Mouse (Mus musculus): ENCODE measurements at regions not wholly inside any gene's neighbourhood (a gene's known extent, or its start where the extent isn't known, plus 50 kb on each side); places are given as distances from the start of the nearest gene placed in this dataset.

DNA sequence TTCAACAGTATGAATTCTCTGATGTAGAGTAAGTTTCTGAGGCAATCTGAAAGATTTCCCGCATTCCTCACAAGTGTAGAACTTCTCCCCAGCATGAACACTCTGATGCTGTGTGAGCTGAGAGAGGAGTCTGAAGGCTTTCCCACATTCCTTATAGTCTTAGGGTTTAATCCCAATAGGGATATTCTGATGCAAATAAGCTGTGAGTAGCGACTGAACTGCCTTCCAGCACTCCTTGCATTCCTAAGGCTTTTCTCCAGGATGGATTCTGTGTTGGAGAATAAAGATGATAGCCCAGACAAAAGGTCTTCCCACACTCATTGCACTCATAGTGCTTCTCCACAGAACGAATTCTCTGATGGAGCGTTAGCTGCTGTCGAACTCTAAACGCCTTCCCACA, 152.6 kb upstream of the Api5 start:
- DNase-seq, result no peak

DNA sequence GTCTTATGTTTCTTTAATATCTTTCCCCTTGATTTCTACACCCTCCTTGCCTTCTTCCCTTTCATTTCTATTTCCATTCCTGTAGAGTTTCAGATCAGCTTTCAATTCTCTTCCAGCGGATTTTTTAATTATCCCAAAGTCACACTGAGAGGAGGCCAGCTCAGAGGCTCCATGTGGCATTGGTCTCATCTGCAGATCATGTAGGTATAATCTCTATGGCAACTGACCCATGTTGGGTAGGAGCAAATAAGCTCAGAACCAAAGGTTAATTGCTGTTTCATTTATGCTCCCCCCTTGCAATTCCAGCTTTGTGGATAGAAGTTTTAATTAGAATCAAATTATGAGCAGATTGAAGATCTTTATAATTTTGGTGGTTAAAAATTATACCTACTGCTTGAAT, 149.3 kb upstream of the Api5 start:
- DNase-seq, result no peak

DNA sequence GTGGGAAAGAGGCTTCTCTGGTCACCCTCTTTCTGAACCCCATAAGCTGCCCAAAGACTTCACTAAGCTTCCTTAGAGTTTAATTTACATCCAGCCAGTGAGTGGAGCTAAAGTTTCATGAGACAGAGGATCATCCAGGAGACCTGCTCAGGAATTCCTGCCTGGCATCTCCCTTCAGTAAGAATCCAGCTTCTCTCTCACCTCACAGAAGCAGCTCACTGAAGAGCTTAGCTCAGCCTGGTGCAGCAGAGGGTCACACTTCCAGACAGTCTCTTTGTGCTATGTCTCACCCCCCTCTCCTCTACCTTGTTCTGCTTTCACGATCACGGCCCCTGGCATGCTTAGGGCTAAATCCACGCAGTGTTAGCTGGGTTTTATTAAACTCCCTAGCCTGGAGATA, 133.7 kb upstream of the Api5 start:
- no peak for DNase-seq

DNA sequence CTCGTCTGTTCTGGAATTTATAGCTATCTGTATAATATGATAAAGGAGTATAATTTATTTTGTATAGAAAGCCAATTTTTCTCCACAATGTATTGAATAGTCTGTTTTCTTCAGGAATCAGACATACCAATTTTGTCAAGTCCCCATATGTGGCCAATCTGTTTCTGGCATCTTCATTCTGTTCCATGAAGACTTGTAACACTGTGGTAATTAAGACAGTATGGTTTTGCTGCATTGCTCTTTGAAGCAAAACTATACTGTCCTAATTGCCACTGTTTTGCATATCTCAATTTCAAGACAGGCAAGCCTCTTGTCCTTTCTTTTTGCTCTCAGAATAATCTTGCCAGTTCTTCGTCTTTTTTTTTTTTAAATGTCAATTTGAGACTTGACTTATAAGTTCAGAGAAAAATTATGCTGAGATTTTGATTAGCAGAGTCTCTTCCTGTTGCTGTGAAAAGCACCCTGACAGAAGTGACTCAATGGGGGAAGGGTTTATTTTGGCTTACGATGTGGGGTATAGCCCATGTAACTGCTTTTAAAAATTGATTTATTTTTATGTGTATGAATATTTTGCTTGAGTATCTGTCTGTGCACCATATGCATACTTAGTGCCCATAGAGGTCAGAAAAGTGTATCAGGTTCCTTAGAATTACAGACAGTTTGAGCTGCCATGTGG, 103.4 kb upstream of the Api5 start:
- DNase-seq, result no peak

DNA sequence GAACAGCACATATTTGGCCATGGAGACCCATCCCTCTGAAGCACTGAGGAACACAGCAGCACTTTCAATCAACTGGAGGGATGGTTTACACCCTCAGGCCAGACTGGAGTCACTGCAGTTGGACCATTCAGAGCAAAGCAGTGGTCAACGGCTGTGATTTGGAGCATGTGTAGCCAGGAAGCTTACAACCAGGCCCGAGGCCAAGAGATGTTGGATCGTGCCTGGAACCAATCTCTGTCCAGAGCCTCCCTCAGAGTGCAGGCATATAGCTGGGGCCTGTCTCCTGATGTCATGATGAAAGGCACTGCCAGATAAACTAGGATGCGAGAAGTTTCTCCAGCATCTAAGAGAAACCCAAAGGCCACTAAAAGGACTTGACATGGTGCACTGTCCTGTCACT, 98.7 kb upstream of the Api5 start:
- DNase-seq, result no peak

DNA sequence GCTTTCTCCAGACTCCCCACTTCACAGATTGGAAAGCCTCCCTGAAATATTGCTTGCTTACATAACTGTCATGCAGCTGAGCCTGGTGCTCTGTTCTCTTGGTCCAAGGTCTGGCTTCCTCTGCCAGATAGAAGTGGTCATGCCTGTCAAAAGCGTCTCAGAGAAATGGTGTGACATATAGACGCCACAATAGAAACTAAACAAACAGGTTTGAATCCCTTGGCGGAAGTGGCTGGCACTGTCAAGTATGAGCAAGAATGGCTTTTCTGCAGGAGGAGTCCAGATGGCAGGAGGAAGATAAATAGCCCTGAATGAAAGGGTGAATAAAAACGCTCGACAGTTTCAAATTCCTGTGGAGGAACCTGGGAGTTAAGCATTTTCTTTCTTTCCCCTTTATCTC, 93.2 kb upstream of the Api5 start:
- DNase-seq, result no peak

DNA sequence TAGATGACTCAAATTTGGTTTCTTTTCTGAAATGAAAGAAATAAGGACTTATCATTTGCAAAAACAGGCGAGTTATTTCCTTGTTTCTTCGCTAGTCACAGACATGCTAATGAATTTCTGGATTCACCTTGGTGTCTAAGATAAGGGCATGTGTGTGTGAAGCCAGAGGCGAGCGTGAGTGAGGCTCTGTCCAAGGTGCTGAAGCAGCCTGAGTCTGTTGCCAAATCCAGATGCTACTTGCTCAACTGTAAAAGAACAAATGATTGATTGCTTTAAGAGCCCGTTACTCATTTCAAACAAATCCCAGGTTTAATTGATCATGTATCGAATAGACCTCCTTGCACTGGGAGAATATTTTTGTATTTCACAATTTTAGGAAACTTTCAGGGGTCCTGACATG, 86.6 kb upstream of the Api5 start:
- DNase-seq, result peak; percentile 42 to 51

DNA sequence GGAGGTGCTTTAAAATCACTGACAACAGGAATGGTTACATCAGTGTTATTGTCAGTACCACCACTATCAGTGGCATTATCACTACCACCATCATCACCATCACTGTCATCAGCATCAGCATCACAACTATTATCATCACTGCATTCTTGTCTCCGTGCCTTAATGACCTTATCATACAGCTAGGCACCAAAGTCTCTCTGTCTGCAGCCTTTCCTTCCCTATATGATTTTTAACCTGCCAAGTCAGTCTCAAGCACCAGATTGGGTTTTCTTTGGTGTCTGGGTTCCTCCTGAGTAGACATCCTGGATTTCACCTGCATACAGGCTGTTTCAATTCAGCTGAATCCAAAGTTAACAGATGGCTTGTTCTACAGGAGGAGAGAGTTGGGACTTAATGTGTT, 78.9 kb upstream of the Api5 start:
- DNase-seq, result no peak

DNA sequence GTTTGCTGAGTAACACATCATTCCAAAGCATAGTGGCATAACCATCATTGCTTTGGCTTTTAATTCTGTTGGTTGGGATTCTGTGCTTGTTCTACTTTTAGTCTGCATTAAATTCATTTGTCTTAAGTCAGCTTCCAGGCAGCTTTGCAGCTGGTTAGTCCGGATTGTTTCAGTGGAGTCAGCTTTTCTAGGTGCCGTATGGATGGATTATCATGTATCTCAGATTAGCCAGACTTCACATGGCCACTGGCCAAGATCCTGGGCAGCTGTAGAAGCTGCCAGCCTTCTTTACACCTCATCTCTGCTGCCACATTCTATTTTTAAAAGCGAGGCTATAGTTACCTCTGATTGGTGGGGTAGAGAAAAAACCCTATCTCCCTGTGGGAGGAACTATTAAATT, 74.1 kb upstream of the Api5 start:
- no peak for DNase-seq

DNA sequence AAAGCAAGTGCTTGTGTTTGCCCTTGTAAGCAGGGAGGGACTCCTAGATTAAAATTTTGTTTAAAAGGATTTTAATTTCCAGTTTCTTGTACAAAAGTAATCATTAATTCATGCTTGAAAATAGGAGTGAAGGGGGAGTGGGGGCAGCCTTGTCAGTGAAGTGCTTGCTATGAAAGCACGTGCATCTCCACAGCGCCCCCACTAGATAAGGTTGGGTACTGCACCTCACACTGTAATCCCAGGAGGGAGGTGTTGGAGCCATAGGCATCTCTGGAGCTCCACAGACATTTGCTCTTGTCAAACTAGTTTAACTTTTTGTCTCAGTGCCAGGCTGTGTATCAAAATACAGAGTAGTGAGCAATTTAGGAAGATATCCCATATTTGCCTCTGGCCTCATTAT, 62.7 kb upstream of the Api5 start:
- no peak for DNase-seq

DNA sequence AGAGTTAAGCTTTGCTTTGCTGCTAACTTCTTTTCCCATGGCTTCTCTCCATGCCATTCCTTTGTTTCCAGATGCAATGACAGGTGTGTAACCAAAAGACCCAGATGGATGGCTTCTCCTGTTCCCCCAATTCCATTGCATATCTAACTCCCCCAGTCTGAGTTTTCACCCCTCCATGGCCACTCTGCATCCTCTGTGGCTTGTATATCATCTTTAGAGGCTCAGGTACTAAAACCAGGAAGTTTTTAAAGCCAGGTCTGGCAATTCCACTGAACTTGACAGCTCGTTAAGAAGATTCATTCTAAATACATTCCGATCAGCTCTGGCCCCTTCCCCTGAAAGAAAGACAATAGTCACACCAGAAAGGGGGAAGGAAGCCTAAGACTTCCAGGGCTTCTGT, 60.6 kb upstream of the Api5 start:
- no peak for DNase-seq

Measured in kidney, postnatal 25 days (tissue).